Mouse (Mus musculus) thymus, adult 2 months (tissue): Measurements from ENCODE around the gene Antxr2. TPM values are rescaled to one million over a fixed set of nuclear protein-coding genes. Genes with fewer than 3 reads are reported as not detected.
A peak's percentile ranks its signal among the peaks of the same experiment; 100 is the strongest.

Experiments
- DNase-seq: peaks from one replicate; pipeline ENCODE4 v3.0.0; 2021
- H3K27ac ChIP-seq: fragments of 200-500 bp; 2 replicates; pipeline ENCODE4 v1.5.1; 2012; ENCODE audit warnings: low read length, control low read depth; ENCODE audit not compliant: control insufficient read depth, insufficient read depth
- H3K27me3 ChIP-seq: fragments of 200-500 bp; 2 replicates; pipeline ENCODE4 v1.6.1; 2012; ENCODE audit warnings: mild to moderate bottlenecking, low read length, moderate library complexity, mixed read lengths; ENCODE audit not compliant: control insufficient read depth, insufficient read depth
- H3K36me3 ChIP-seq: fragments of 200-500 bp; 2 replicates; pipeline ENCODE4 v1.6.1; 2012; ENCODE audit warnings: mild to moderate bottlenecking, low read length, moderate library complexity; ENCODE audit not compliant: control insufficient read depth, insufficient read depth
- H3K4me1 ChIP-seq: fragments of 200-500 bp; replicated peaks from 2 replicates; pipeline ENCODE4 v1.6.1; 2012; ENCODE audit warnings: low read length; ENCODE audit not compliant: control insufficient read depth, insufficient read depth
- H3K4me3 ChIP-seq: fragments of 200-500 bp; 2 replicates; pipeline ENCODE4 v1.5.1; 2012; ENCODE audit warnings: mild to moderate bottlenecking, low read length, control low read depth, moderate library complexity; ENCODE audit not compliant: control insufficient read depth, insufficient read depth
- CTCF ChIP-seq: fragments of 200-500 bp; IDR thresholded peaks from 2 replicates; pipeline ENCODE4 v1.5.1; 2012; ENCODE audit warnings: mild to moderate bottlenecking, control low read depth, low read length, moderate library complexity, borderline replicate concordance; ENCODE audit not compliant: control insufficient read depth, poor library complexity, insufficient read depth; ENCODE audit errors: extremely low read depth
- POLR2A ChIP-seq: fragments of 200-500 bp; IDR thresholded peaks from 2 replicates; pipeline ENCODE4 v1.6.1; 2012; ENCODE audit warnings: mild to moderate bottlenecking, low read length, control low read depth, moderate library complexity; ENCODE audit not compliant: control insufficient read depth, poor library complexity, insufficient read depth; ENCODE audit errors: extremely low read depth
- WGBS: fragments of 180-500 bp; shearing (Covaris S2); methylation state at CpG from one replicate; pipeline ENCODE4 v1.1.7; 2018; 5-methylcytosine and 5-hydroxymethylcytosine counted together
- polyA plus RNA-seq: library from polyadenylated mRNA; depleted of rRNA; stranded (reverse); fragments of >200 nt; gene quantifications from 2 replicates; pipeline ENCODE4 v1.2.3, GENCODE M21; 2012

Antxr2 gene
- polyA plus RNA-seq, 1 experiment = 4.5 TPM

- no peak overlapping the region for H3K4me3 ChIP-seq
- TF ChIP-seq POLR2A (no peak), CTCF (no peak)
- no peak for DNase-seq
- H3K27me3 ChIP-seq = no peaks in the 10 kb centered on the region
- peaks cover 6% of the 10 kb centered on the region for H3K4me1 ChIP-seq
- H3K27ac ChIP-seq = no peak overlapping the region
- WGBS = 96% methylated on average over 4 of the region's 4 CpGs
- no peaks in the 10 kb centered on the region for H3K36me3 ChIP-seq
Measured at GRCm38 (mm10) chr5:98021518-98021917, 9.3 kb downstream of the Antxr2 start.

GRCm38 (mm10) chr5:98020658-98021057 lies 10.2 kb downstream of the Antxr2 start:
- Histone ChIP-seq H3K4me3 (no peak overlapping the region), H3K27ac (no peak overlapping the region), H3K36me3 (no peaks in the 10 kb centered on the region), H3K4me1 (peaks cover 10% of the 10 kb centered on the region), H3K27me3 (no peaks in the 10 kb centered on the region)
- DNase-seq = no peak
- TF ChIP-seq CTCF = no peak
- no peak for TF ChIP-seq POLR2A

GRCm38 (mm10) chr5:98019396-98019795 lies 11.4 kb downstream of the Antxr2 start:
- no peak overlapping the region for H3K4me3 ChIP-seq
- 89% methylated on average over 1 of the region's 1 CpGs for WGBS
- TF ChIP-seq CTCF (no peak), POLR2A (no peak)
- no peaks in the 10 kb centered on the region for H3K36me3 ChIP-seq
- H3K27ac ChIP-seq = no peak overlapping the region
- H3K27me3 ChIP-seq = no peaks in the 10 kb centered on the region
- peaks cover 10% of the 10 kb centered on the region for H3K4me1 ChIP-seq
- DNase-seq = no peak

- no peaks in the 10 kb centered on the region for H3K27me3 ChIP-seq
- no peaks in the 10 kb centered on the region for H3K36me3 ChIP-seq
- peak; percentile 43 for DNase-seq
- H3K4me3 ChIP-seq = no peak overlapping the region
- TF ChIP-seq POLR2A = no peak
- TF ChIP-seq CTCF = no peak
- WGBS = 3% methylated on average over 6 of the region's 6 CpGs
- peak overlapping the region; percentile 57; the same call in 1 of the 2 replicates for H3K27ac ChIP-seq
- peaks cover 10% of the 10 kb centered on the region for H3K4me1 ChIP-seq
Measured at GRCm38 (mm10) chr5:98018162-98018561, 12.7 kb downstream of the Antxr2 start.

GRCm38 (mm10) chr5:98016247-98017203 lies 14.3 kb downstream of the Antxr2 start:
- TF ChIP-seq POLR2A (no peak), CTCF (no peak)
- Histone ChIP-seq H3K36me3 (no peaks in the 10 kb centered on the region), H3K27ac (peak overlapping the region; percentile 62), H3K27me3 (no peaks in the 10 kb centered on the region), H3K4me3 (peak overlapping the region; percentile 15; the same call in 1 of the 2 replicates), H3K4me1 (peaks cover 10% of the 10 kb centered on the region)
- peak; percentile 36 for DNase-seq
- WGBS = 49% methylated on average over 20 of the region's 20 CpGs

GRCm38 (mm10) chr5:98005751-98006150 lies 25.1 kb downstream of the Antxr2 start:
- Histone ChIP-seq H3K4me3 (no peak overlapping the region), H3K27ac (no peak overlapping the region), H3K27me3 (no peaks in the 10 kb centered on the region), H3K36me3 (no peaks in the 10 kb centered on the region; the same call in 1 of the 2 replicates), H3K4me1 (no peaks in the 10 kb centered on the region)
- WGBS = 97% methylated on average over 8 of the region's 8 CpGs
- TF ChIP-seq POLR2A (no peak), CTCF (no peak)
- DNase-seq = no peak
